Mouse (Mus musculus) 3134 (cell line): ENCODE data around the gene Vipr1.
"Not testable (repeated sequence)": the region's sequence is repeated elsewhere in the genome, so short reads cannot be mapped to it uniquely, and the experiment has no call there.

Experiments used
- DNase-seq: peaks from one replicate; pipeline ENCODE4 v3.0.0-alpha.2; 2011; ENCODE audit warnings: low spot score; ENCODE audit not compliant: insufficient read length; ENCODE audit errors: extremely low read depth

Gene Vipr1

DNA sequence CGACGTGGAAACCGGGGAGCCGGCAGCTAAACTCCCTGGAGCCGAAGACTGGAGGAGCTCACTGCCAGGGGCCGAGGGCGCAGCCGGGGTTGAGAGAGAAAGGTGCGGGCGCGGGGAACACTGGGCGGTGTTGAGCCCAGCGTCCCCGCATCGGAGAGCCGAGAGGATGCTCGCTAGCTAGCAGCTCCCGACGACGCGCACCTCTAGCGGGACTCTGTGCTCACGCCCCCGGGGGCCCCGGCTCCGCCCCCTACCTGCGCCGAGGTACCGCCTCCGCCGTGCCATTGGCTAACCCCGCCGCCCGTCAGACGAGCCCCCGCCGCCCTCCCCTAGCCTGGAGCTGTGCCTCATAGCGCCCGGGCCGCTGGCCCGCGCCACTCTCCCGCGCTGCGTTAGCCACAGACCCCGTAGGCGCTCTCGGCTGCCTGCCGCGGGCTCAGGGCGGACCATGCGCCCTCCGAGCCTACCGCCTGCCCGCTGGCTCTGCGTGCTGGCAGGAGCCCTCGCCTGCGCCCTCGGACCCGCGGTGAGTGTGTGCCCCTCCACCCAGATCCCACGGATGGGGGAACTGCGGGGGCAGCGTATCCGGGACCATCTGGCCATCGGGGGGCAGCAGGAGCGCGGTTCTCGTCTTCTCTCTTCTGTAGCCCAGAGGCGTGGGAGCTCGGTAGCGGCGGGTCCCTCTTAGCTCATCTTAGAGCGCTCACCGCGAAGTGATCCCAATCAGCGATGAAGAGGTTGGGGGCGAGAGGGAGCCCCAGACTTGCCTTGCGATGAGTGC is at the start of gene Vipr1:
Gene Vipr1 (plus strand): TSS at position 316 of the 781 bp plus-strand sequence.
- no peak for DNase-seq

DNA sequence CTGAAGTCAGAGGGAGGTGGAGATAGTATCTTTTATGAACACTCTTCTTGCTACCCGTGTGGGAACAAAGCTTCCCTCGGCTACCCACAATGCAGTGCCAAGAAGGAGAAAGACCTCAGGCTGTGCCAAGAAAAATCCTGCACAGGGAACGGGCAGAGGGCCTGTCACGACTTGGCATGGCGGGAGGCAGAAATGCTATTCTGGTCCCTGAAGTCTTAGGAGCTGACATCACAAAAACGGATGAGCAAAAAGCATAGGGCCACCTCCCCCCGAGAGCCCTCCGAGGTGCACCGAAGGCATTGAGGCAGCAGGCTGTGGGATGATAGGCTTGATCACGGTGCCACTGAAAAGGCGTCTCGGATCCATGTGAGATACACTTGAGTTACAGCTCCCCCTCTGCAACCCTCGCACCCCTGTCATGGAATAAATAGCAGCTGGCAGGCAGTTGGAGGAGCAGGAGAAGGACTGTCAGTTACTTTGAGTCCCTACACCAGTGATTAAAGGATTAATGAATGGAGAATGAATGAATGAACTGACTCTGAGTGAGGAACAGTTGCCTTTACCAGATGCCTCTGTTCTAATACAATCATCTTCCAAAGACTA is 49.5 kb upstream of the Vipr1 start:
- DNase-seq = no peak

DNA sequence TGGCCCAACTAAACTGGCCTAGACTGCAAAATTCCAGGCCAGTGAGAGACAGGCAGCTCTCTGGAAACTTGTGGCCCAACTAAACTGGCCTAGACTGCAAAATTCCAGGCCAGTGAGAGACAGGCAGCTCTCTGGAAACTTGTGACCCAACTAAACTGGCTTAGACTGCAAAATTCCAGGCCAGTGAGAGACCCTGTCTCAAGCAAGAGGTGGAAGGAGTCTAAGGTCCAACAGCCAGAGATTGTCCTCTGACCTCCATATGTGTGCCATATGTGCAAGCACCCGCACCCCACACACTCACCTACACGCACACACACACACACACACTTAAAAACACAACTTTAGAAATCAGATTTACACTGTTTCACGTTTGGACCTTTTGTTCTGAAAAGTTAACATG is 48.7 kb upstream of the Vipr1 start:
- DNase-seq = not testable (repeated sequence)

DNA sequence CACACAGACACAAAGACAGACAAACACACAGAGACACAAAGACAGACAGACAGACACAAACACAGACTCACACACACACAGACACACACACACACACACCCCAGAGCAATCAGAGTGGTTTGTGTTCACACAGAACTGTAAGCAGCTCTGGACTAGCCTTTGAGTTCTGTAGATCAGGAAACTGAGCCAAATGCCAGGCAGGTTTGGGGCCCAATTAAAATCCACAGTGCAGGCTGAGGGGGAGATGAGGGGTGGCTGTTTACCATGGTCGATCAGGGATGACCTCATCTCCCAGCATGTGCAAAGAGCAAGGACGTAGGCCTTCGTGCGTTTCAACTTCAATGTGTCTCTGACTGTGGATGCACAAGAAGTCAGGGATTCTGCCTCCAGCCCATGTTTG is 47.7 kb upstream of the Vipr1 start:
- no peak for DNase-seq

DNA sequence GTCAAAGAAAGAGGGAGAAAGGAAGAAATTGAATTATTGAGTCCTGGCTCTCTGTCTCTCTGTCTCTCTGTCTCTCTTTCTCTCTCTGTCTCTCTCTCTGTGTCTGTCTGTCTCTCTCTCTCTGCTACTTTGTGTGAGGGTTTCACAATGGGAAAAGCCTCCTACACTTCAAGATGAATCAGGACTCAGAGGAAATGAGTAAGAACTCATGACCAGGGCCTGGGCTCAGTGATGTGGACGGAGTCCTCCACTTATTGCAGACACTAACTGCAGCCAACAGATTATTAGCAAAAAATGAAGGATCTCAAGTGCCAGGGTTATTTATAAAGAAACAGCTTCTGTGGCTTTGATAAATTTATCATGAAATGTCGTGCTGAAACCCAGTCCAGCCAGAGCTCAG is 44.4 kb upstream of the Vipr1 start:
- no peak for DNase-seq

DNA sequence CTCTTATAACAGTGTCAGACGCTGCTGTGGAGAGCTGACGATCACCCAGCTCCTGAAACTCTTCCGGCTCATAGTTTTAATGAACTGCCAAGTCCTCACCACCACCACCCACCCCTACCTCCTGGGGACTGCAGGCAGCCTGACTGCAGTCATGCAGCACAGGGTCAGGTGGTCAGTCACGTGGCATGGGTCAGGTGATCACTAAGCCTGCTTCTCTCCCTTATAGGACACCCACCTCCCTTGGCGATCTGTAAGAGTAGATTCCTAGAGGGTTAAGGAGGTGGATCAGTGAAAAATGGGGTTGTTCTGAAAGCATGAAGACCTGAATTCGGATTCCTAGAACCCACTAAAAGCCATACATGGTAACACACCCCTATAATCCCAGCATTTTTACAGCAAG is 43.0 kb upstream of the Vipr1 start:
- DNase-seq = no peak

DNA sequence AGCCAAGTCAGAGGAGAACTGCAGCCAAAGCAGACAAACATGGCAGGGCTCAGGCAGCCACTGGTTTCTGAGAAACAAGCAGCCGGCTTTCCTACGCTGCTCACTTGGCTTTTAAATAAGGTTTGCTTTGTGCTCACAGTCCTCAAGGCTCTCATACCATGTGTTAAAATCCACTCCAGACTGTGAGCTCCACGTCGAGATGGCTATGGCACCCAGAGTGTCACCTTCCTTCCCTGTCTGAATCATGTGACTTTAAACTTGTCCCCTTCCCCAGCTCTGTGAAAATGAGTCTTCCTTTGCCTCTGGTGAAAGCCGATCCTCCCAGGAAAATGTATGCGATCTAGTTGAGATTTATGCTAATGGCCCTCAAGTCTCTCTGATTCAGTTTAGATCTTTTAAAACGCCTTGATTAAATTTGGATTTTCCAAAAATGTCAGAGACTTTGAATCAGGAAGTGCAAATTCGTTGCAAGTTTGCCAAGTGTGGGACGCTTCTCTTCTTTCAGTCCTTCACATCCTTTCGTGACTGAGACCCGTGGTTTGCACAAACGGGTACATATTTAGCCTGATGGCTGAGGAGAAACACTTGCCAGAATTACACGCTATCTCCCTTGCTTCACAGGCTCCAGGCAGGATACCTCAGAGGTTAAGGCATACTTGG is 42.2 kb upstream of the Vipr1 start:
- DNase-seq = no peak

DNA sequence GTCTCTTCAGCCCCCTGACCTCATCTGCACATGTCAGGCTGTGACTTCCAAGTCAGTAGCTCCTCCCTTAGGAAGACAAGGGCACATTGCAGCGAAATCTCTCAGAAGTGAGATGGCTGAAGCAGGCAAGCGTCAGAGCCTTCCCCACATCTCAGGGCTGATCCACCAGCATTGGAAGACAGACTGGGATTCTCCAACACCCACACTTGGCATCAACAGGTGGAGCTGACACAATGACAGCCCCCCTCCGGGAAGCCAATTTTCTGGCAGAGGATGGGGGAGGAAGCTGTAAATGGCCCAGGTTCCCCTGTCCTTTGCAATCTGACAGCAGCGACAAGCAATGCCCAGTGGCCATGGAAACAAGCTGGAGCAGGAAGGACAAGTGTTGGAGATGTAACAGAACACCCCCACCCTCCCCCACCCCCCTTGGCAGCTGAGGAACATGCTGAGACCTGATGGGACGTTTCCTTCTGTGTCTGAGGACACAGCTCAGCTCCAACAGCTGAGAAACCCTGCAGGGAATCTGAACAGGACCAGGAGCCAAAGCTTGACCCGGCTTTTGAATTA is 41.6 kb upstream of the Vipr1 start:
- no peak for DNase-seq

DNA sequence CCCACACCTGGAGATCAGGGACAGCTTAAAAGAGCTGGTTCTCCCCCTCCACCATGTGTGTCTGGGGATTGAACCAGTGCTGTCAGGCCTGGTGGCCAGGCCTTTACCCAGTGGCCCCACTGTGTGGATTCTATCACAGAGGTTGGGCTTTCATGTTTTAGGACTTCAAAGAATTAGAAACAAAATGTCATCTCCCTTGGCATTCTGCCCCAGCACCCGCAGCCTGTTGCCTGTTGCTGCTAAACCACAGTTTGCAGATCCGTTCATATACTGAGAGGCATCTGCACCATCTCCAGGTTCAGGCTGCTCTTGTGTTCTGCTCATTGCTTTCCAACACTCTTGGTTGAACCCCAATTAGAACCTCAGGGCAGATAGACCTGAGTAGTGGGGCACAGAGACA is 40.1 kb upstream of the Vipr1 start:
- no peak for DNase-seq

DNA sequence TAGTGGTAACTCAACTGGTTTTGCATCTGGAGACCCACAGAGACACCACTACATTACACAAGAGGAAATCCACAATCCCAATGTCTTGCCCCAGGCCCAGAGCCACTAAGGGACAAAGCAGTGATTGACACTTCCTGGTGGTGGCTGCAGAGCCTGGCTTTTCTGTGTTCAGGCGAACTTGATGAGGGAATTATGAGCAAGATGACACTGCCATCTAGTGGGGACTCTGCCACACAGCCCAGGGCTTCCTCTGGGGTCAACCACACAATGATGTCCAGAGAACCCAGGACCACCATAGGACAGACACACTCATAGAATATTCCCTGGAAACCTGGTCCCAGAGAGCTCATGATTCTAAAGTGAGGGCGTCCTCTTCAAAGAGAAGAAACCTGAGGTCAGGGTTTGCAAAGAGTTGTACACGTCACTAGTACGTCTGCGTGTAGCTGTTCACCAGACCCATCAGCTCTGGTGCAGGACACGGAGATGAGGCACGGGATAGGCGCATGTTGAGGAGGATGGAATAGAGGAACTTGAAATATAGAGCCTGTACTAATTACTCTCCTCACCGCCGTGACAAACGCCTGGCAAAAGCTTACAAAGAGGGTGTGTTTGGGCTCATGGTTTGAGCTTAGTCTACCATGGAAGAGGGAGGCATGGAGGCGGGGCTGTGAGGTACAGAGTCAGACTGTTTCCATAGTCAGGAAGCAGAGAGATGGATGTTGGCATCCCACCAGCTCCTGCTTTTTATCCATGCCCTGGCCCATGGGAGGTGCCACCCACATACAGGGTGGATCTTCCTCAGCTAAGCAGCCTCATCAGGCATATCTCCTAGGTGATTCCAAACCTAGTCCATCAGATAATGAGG is 36.9 kb upstream of the Vipr1 start:
- DNase-seq = peak; percentile 32

DNA sequence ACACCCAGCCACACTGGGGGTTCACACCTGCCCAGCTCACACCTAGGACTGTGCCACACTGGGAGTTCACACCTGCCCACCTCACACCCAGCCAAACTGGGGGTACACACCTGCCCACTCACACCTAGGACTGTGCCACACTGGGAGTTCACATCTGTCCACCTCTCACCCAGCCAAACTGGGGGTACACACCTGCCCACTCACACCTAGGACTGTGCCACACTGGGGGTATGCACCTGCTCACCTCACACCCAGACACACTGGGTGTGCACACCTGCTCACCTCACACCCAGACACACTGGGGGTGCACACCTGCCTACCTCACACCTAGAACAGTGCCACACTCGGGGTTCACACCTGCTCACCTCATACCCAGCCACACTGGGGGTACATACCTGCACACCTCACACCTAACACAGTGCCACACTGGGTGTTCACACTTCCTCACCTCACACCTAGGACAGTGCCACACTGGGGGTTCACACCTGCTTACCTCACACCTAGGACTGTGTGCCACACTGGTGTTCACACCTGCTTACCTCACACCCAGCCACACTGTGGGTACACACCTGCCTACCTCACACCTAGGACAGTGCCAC is 35.9 kb upstream of the Vipr1 start:
- no peak for DNase-seq

DNA sequence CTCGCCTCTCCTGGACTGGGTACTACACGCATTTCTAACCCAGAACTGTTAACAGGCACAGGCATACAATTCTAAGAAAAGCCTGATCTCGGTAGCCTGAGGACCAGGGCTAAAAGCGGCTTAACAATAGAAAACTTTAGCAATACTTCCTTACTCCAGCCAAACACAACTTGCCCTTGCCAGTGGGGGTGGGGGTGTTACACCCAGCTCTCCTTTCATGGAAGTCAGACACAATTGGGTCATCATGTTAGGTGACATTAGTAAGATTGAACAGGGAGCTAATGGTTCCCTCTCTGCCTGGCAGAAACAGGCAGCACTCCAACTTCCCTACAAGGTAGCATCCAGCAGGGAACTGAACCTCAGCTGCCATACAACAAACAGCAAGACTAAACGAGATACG is 33.1 kb upstream of the Vipr1 start:
- DNase-seq = no peak

DNA sequence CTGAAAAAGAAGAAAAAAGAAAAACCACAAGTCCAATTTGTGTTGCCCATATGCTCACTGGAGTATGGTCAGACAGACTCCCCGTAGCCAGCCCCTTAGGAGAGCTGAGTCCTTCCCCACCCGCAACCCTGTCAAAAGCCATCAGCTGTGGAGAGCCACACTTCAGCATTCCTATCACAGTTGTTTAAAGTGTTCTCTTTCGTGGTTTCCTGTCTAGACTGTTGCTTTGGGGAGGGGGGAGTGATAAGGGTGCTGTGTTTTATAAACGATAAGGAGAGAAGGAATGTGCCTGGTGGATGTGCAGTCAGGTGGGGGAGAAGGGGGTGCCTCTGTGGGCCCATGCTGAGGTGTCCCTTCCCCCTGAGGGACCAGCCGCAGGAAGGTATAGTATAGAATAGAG is 29.3 kb upstream of the Vipr1 start:
- DNase-seq = no peak

DNA sequence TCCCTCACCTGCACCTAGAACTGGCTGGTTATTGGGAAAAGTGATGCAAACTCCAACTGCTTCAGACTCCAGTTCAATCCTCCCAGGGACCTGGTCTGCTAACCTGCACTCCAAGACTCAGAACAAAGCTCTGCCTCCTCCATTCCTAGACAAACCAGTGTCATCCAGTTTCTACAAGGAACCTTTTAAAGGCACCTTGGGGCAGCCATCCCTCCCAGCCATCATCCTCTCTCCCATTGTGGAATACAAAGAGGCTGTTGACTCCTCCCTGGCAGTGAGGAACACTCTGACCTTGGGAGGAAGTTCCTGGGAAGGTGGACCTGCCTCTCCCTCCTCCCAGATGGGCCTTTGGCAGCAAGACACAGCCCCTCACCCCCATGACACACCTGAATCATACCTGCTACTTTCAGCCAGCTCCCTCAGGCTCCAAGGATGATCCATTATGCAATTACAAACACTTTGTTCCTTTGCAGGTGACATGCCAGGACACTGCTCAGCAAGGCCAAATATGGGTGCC is 28.2 kb upstream of the Vipr1 start:
- no peak for DNase-seq

DNA sequence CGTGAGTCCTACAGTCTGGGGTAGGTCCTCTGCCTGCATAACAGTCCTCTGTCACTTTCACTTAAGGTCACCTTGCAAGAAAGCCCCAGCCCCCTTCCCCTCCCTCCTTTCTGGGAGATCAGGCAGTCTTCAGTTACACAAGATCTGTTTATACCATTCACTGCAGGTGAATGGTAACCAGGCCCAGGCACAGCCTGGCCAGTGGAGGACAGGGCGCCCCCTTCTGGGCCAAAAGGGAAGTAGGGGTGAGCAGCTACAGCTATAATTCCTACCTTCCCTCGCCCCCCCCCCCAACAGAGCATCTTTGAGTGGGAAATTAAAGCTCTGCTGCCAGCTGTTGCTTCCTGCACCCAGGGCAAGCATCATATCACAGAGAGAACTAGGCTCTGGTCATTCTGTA is 26.0 kb upstream of the Vipr1 start:
- DNase-seq = no peak

DNA sequence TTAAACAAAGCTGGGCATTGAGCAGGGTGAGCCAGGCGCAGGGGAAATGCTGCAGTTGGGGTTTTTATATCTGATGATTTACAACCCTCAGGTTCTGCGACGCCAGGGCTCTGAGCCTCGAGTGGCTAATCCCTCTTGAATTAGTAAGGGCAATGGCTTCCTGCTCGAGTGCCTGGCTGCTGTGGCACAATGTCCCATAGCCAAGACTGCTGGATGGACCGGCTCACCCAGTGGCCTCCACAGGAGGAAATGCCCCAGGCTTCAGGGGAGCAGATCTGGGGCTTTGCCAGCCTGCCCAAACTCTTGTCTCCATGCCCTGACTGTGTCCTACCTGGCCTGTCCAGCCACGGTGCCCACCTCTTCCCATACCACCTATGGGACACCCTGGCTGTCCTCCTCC is 23.1 kb upstream of the Vipr1 start:
- no peak for DNase-seq

DNA sequence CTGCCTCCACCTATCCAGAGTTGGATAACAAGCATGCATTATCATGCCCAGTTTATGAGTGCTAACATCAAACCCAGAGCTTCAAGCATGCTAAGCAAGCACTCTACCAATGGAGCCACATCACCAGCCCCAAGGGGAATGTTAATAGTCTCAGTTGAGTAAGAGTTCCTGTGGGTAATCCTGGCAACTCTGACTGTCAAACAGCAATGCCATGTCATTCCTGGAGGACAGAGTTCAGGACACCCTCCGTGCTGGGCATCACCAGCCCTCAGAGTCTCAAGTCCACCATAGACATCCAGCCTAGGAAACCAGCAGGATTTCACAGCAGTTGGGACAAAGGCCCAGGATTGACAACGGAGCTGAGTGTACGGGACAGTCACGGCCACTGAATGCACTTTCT is 19.3 kb upstream of the Vipr1 start:
- no peak for DNase-seq

DNA sequence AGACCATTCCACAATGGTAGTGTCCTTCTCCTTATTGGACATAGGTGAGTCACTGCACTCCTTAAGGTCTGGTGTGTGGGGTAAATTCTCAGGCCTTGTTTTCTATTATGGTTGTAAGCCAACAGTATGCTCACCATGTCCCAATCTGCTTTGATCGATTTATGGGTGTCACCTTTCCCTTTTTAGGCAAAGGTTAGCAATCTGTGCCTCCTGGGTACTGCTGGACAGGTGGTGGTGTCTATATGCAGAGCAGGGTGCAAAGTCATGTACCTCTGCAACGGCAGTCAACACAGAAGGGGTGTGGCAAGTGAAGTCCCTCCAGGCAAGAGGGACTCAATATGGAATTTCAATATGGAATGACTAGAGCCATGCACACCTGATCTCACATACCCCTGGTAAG is 17.6 kb upstream of the Vipr1 start:
- DNase-seq = no peak

DNA sequence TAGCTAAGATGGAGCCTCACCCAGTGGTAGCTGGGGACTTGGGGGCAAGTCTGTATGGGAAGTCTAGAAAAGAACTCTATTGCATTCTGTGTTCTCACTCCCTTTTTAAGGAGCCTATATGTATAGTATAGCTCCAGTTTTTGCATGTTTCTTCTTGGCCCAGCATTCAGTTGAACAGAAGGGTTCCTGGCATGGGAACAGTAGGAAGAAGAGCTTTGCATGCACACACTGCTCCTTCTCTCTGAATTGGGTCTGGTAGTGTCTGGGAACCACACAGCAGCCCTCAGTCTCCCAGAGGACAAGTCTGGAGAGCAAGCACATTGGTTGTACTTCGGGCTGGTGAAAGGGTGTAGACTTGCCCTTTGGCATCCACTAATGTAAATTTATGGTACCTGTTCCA is 11.9 kb upstream of the Vipr1 start:
- no peak for DNase-seq

DNA sequence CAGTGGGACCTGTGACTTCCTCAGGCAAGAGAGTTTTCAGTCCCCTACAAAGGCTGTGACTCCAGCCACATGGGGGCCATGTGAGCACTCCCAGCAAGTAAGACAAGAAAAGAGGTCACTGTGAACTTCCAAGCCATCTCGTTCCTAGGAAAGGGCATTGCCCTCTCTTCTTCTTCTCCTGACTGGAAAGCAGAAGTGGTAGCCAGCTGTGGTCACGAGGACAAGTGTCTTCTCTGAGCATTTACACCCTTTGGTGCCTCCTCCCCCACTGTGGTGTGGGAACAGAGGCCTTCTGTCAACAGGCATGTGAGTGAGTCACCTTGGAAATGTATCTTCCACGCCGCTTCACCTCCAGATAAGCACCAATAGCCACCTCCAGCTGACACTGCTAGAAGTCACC is 10.6 kb upstream of the Vipr1 start:
- DNase-seq = no peak
